8 mouse cellular contexts compared by ENCODE assay signal in genomic region chr1:171411492-171411941, GRCm38 (mm10). TPM values are rescaled to one million over a fixed set of nuclear protein-coding genes. Genes with fewer than 3 reads are reported as not detected.
DNase-seq lines count a peak whose midpoint lies in the region; ATAC-seq and TF ChIP-seq lines count a peak whose summit lies in the region.

No protein-coding gene starts in this region.

- H3K9me3 ChIP-seq in embryonic facial prominence, embryonic 14.5 days (ENCODE audit: control insufficient read depth, low read length): no peaks in the 10 kb centered on the region
- no peaks in the 10 kb centered on the region for H3K9me3 ChIP-seq in intestine, embryonic 16.5 days (ENCODE audit: control insufficient read depth, low read length)
- no peaks in the 10 kb centered on the region for H3K9me3 ChIP-seq in neural tube, embryonic 12.5 days

- peaks cover 12% of the 10 kb centered on the region for H3K4me1 ChIP-seq in liver, adult 2 months (ENCODE audit: control insufficient read depth, insufficient read depth, low read length)
- peaks cover 6% of the 10 kb centered on the region; the same call in 1 of the 2 replicates for H3K4me1 ChIP-seq in embryonic facial prominence, embryonic 14.5 days (ENCODE audit: control insufficient read depth, insufficient read depth, low read length)
- H3K4me1 ChIP-seq in intestine, embryonic 16.5 days (ENCODE audit: control insufficient read depth, insufficient read depth, low read length): 0 out of 2 replicates have a peak, but pooled peaks cover 5% of the 10 kb centered on the region
- peaks cover 19% of the 10 kb centered on the region for H3K4me1 ChIP-seq in neural tube, embryonic 12.5 days

- H3K27ac ChIP-seq in liver, adult 2 months (replicated peaks; ENCODE audit: insufficient read depth, low read depth, low read length): peak overlapping the region; percentile 89
- peak overlapping the region; percentile 93 for H3K27ac ChIP-seq in embryonic facial prominence, embryonic 14.5 days (replicated peaks; ENCODE audit: low read depth, low read length)
- peak overlapping the region; percentile 92 for H3K27ac ChIP-seq in intestine, embryonic 16.5 days (ENCODE audit: low read length)
- peak overlapping the region; percentile 77 for H3K27ac ChIP-seq in neural tube, embryonic 12.5 days

- peak; percentile 70 for ATAC-seq in embryonic facial prominence, embryonic 14.5 days (ENCODE audit: low read depth)
- ATAC-seq in intestine, embryonic 16.5 days: peak; percentile 80
- ATAC-seq in neural tube, embryonic 12.5 days (ENCODE audit: low FRiP score, low read depth): peak; percentile 73

- TF ChIP-seq CTCF in liver, adult 2 months (IDR thresholded peaks at IDR 0.05; ENCODE audit: low read depth, low read length): no peak

- H3K4me3 ChIP-seq in liver, adult 2 months (ENCODE audit: insufficient read depth, low read depth, low read length): peak overlapping the region; percentile 86
- peak overlapping the region; percentile 89 for H3K4me3 ChIP-seq in embryonic facial prominence, embryonic 14.5 days (ENCODE audit: low read depth, low read length)
- H3K4me3 ChIP-seq in intestine, embryonic 16.5 days (ENCODE audit: low read length): peak overlapping the region; percentile 95
- peak overlapping the region; percentile 98 for H3K4me3 ChIP-seq in neural tube, embryonic 12.5 days

- peaks cover 7% of the 10 kb centered on the region for H3K36me3 ChIP-seq in liver, adult 2 months (ENCODE audit: control insufficient read depth, insufficient read depth, low read length)
- H3K36me3 ChIP-seq in embryonic facial prominence, embryonic 14.5 days (ENCODE audit: control insufficient read depth, insufficient read depth, low read length): peaks cover 17% of the 10 kb centered on the region
- peaks cover 14% of the 10 kb centered on the region for H3K36me3 ChIP-seq in intestine, embryonic 16.5 days (ENCODE audit: control insufficient read depth, insufficient read depth, low read length)
- peaks cover 24% of the 10 kb centered on the region for H3K36me3 ChIP-seq in neural tube, embryonic 12.5 days

- peak overlapping the region; percentile 88 for H3K9ac ChIP-seq in liver, adult 2 months (ENCODE audit: low read depth, low read length)
- H3K9ac ChIP-seq in embryonic facial prominence, embryonic 14.5 days (ENCODE audit: low read depth, low read length): peak overlapping the region; percentile 93
- peak overlapping the region; percentile 96 for H3K9ac ChIP-seq in intestine, embryonic 16.5 days (ENCODE audit: low read depth, low read length)
- peak overlapping the region; percentile 98 for H3K9ac ChIP-seq in neural tube, embryonic 12.5 days

- TF ChIP-seq POLR2A in liver, adult 2 months (IDR thresholded peaks at IDR 0.05; ENCODE audit: extremely low read depth, insufficient read depth, low read length): no peak

- peak overlapping the region; percentile 63 for H3K4me2 ChIP-seq in embryonic facial prominence, embryonic 14.5 days (ENCODE audit: low read depth, low read length)
- peak overlapping the region; percentile 62 for H3K4me2 ChIP-seq in intestine, embryonic 16.5 days (ENCODE audit: low read depth, low read length)
- H3K4me2 ChIP-seq in neural tube, embryonic 12.5 days (replicated peaks): peak overlapping the region; percentile 57

- no peaks in the 10 kb centered on the region for H3K27me3 ChIP-seq in liver, adult 2 months (ENCODE audit: control insufficient read depth, insufficient read depth, low read length)
- no peaks in the 10 kb centered on the region for H3K27me3 ChIP-seq in embryonic facial prominence, embryonic 14.5 days (replicated peaks; ENCODE audit: control insufficient read depth, insufficient read depth, low read length)
- no peaks in the 10 kb centered on the region for H3K27me3 ChIP-seq in intestine, embryonic 16.5 days (replicated peaks; ENCODE audit: control insufficient read depth, insufficient read depth, low read length)
- H3K27me3 ChIP-seq in neural tube, embryonic 12.5 days (replicated peaks): peaks cover 14% of the 10 kb centered on the region

- WGBS in liver, adult 2 months: 0% methylated on average over 39 of the region's 39 CpGs
- WGBS in embryonic facial prominence, embryonic 14.5 days: 0% methylated on average over 11 of the region's 39 CpGs
- WGBS in intestine, embryonic 16.5 days: under 1% methylated on average over 39 of the region's 39 CpGs
- WGBS in neural tube, embryonic 12.5 days: 1% methylated on average over 39 of the region's 39 CpGs

- no peak for DNase-seq in liver, adult 2 months (ENCODE audit: extremely low read depth, low read depth, low spot score)
- DNase-seq in liver: no peak
- peak; percentile 30 for DNase-seq in embryonic facial prominence, embryonic 14.5 days (ENCODE audit: low spot score)
- no peak for DNase-seq in thymus, postnatal 0 days (ENCODE audit: low spot score)
- no peak for DNase-seq in left cerebral cortex, adult 8-10 months (ENCODE audit: low spot score in 2 of 2)
- no peak for DNase-seq in thymus, postnatal 25 days

- peaks cover 29% of the 10 kb centered on the region for H3K79me2 ChIP-seq in liver, adult 2 months (ENCODE audit: control insufficient read depth, insufficient read depth, low read length)

RNA-seq across cellular contexts. Expression of gene Usf1, which starts 0.4 kb away (rescaled TPM):
- 27.2 and 33.7 TPM in 2 replicates for total RNA-seq in liver, adult 2 months (2014; rRNA removed)
- 39.4 and 44.7 TPM in 2 replicates for polyA plus RNA-seq in liver, adult 2 months (2012; rRNA removed)
- 68.9 and 84.9 TPM in 2 replicates for polyA plus RNA-seq in embryonic facial prominence, embryonic 14.5 days (2014; fragmentation: Nextera tagmentation; extraction: Ambion mirVana)
- 54.6 and 58.1 TPM in 2 replicates for polyA plus RNA-seq in intestine, embryonic 16.5 days (2015; fragmentation: Nextera tagmentation; extraction: Ambion mirVana)
- 176 and 178 TPM in 2 replicates for polyA plus RNA-seq in neural tube, embryonic 12.5 days (2016; fragmentation: Nextera tagmentation; extraction: Ambion mirVana)
- 80.7 and 90.6 TPM in 2 replicates for polyA plus RNA-seq in thymus, postnatal 0 days (2015; fragmentation: Nextera tagmentation; extraction: Ambion mirVana)
- 100 to 1,000 TPM in 1 of 4 experiments, 10 to 100 TPM in 3; 89.5 to 102 (median 96.9) TPM for total RNA-seq in left cerebral cortex, adult 8-10 months (2022)

RNA-seq across cellular contexts. Expression of gene Tstd1, which starts 7.2 kb away (rescaled TPM):
- total RNA-seq in liver, adult 2 months (2014; rRNA removed): 26.6 and 27.8 TPM in 2 replicates
- 50.6 and 57.2 TPM in 2 replicates for polyA plus RNA-seq in liver, adult 2 months (2012; rRNA removed)
- 2.0 and 3.6 TPM in 2 replicates for polyA plus RNA-seq in embryonic facial prominence, embryonic 14.5 days (2014; fragmentation: Nextera tagmentation; extraction: Ambion mirVana)
- 5.3 and 5.6 TPM in 2 replicates for polyA plus RNA-seq in intestine, embryonic 16.5 days (2015; fragmentation: Nextera tagmentation; extraction: Ambion mirVana)
- 9.2 and 10.3 TPM in 2 replicates for polyA plus RNA-seq in neural tube, embryonic 12.5 days (2016; fragmentation: Nextera tagmentation; extraction: Ambion mirVana)
- 4.7 and 4.8 TPM in 2 replicates for polyA plus RNA-seq in thymus, postnatal 0 days (2015; fragmentation: Nextera tagmentation; extraction: Ambion mirVana)
- 1 to 10 TPM; 1.5 to 3.2 (median 2.4) TPM for total RNA-seq in left cerebral cortex, adult 8-10 months (2022)

RNA-seq across cellular contexts. Expression of gene Arhgap30, which starts 22.8 kb away (rescaled TPM):
- total RNA-seq in liver, adult 2 months (2014; rRNA removed): 2.4 and 2.8 TPM in 2 replicates
- 1.3 and 2.0 TPM in 2 replicates for polyA plus RNA-seq in liver, adult 2 months (2012; rRNA removed)
- 1.9 and 2.0 TPM in 2 replicates for polyA plus RNA-seq in embryonic facial prominence, embryonic 14.5 days (2014; fragmentation: Nextera tagmentation; extraction: Ambion mirVana)
- 2.0 and 2.5 TPM in 2 replicates for polyA plus RNA-seq in intestine, embryonic 16.5 days (2015; fragmentation: Nextera tagmentation; extraction: Ambion mirVana)
- polyA plus RNA-seq in neural tube, embryonic 12.5 days (2016; fragmentation: Nextera tagmentation; extraction: Ambion mirVana): 1.0 and 1.1 TPM in 2 replicates
- polyA plus RNA-seq in thymus, postnatal 0 days (2015; fragmentation: Nextera tagmentation; extraction: Ambion mirVana): 64.2 and 73.2 TPM in 2 replicates
- 1 to 10 TPM; 2.1 to 5.5 (median 3.0) TPM for total RNA-seq in left cerebral cortex, adult 8-10 months (2022)

RNA-seq across cellular contexts. Expression of gene F11r, which starts 25.8 kb away (rescaled TPM):
- total RNA-seq in liver, adult 2 months (2014; rRNA removed): 39.1 and 56.8 TPM in 2 replicates
- 47.7 and 60.4 TPM in 2 replicates for polyA plus RNA-seq in liver, adult 2 months (2012; rRNA removed)
- polyA plus RNA-seq in embryonic facial prominence, embryonic 14.5 days (2014; fragmentation: Nextera tagmentation; extraction: Ambion mirVana): 27.0 and 29.5 TPM in 2 replicates
- polyA plus RNA-seq in intestine, embryonic 16.5 days (2015; fragmentation: Nextera tagmentation; extraction: Ambion mirVana): 101 and 108 TPM in 2 replicates
- polyA plus RNA-seq in neural tube, embryonic 12.5 days (2016; fragmentation: Nextera tagmentation; extraction: Ambion mirVana): 15.0 and 16.9 TPM in 2 replicates
- polyA plus RNA-seq in thymus, postnatal 0 days (2015; fragmentation: Nextera tagmentation; extraction: Ambion mirVana): 15.4 and 22.7 TPM in 2 replicates
- 10 to 100 TPM in 2 of 4 experiments, 1 to 10 TPM in 2; 7.7 to 10.3 (median 9.1) TPM for total RNA-seq in left cerebral cortex, adult 8-10 months (2022)

RNA-seq across cellular contexts. Expression of gene Nectin4, which starts 41.6 kb away (rescaled TPM):
- total RNA-seq in liver, adult 2 months (2014; rRNA removed): 0.09 and 0.20 TPM in 2 replicates
- polyA plus RNA-seq in liver, adult 2 months (2012; rRNA removed): 0.09 and 0.16 TPM in 2 replicates
- 7.7 and 10.7 TPM in 2 replicates for polyA plus RNA-seq in embryonic facial prominence, embryonic 14.5 days (2014; fragmentation: Nextera tagmentation; extraction: Ambion mirVana)
- polyA plus RNA-seq in intestine, embryonic 16.5 days (2015; fragmentation: Nextera tagmentation; extraction: Ambion mirVana): 2.8 and 3.8 TPM in 2 replicates
- polyA plus RNA-seq in neural tube, embryonic 12.5 days (2016; fragmentation: Nextera tagmentation; extraction: Ambion mirVana): 1.2 and 1.8 TPM in 2 replicates
- polyA plus RNA-seq in thymus, postnatal 0 days (2015; fragmentation: Nextera tagmentation; extraction: Ambion mirVana): 0.91 and 1.1 TPM in 2 replicates
- total RNA-seq in left cerebral cortex, adult 8-10 months (2022): 1 to 10 TPM; 4.3 to 4.9 (median 4.6) TPM

Comparison
In these comparisons a context has a peak if more than half of its experiments do, and no peak if none do; other contexts are left out.
1. RNA of gene Arhgap30, which starts 22.8 kb away (polyA plus RNA-seq): 64.2 to 73.2 TPM in thymus, postnatal 0 days; 2.0 to 2.5 TPM in intestine, embryonic 16.5 days, 1.3 to 2.0 TPM in liver, adult 2 months, 1.9 to 2.0 TPM in embryonic facial prominence, embryonic 14.5 days and 1.0 to 1.1 TPM in neural tube, embryonic 12.5 days; every median in the first group is over 10 times any median in the second.
2. Peak in every context shown above with its lines, with median percentiles within 50 percentile points of each other: H3K27ac ChIP-seq, H3K4me3 ChIP-seq, H3K9ac ChIP-seq, ATAC-seq and H3K4me2 ChIP-seq.